Mouse (Mus musculus): ENCODE measurements around the gene Pnp2. TPM values are rescaled to one million over a fixed set of nuclear protein-coding genes. Genes with fewer than 3 reads are reported as not detected.
"Not testable (repeated sequence)": the region's sequence is repeated elsewhere in the genome, so short reads cannot be mapped to it uniquely, and the experiment has no call there.

Gene Pnp2
- 10.6 and 11.0 TPM in 2 replicates for polyA plus RNA-seq (2015; fragmentation: Nextera tagmentation; extraction: Ambion mirVana)

- not testable (repeated sequence) for H3K27me3 ChIP-seq (ENCODE audit: control insufficient read depth, insufficient read depth, low read depth, low read length); H3K36me3 ChIP-seq (ENCODE audit: control insufficient read depth, insufficient read depth); H3K9me3 ChIP-seq (replicated peaks; ENCODE audit: control insufficient read depth, low read length)
- H3K4me3 ChIP-seq (ENCODE audit: low read depth, low read length): peak within 1 kb of the TSS; percentile 60
- ATAC-seq (ENCODE audit: low read depth): peak; percentile 82
- peak within 1 kb of the TSS; percentile 64 for H3K9ac ChIP-seq (ENCODE audit: low read depth, low read length)
- H3K4me2 ChIP-seq (ENCODE audit: low read depth, low read length): peak within 1 kb of the TSS; percentile 69
- peaks cover 26% of the 10 kb centered on the region for H3K4me1 ChIP-seq (ENCODE audit: control insufficient read depth, low read depth, low read length)
- peak within 1 kb of the TSS; percentile 87 for H3K27ac ChIP-seq (ENCODE audit: low read length)
- 9% methylated on average over 19 of the region's 19 CpGs for WGBS (ENCODE audit: insufficient replicate concordance)
These were observed at the start of gene Pnp2 for GRCm38 (mm10) chr14:50955942-50956508. Gene Pnp2, plus strand, starts transcription at chr14:50955992.

DNA sequence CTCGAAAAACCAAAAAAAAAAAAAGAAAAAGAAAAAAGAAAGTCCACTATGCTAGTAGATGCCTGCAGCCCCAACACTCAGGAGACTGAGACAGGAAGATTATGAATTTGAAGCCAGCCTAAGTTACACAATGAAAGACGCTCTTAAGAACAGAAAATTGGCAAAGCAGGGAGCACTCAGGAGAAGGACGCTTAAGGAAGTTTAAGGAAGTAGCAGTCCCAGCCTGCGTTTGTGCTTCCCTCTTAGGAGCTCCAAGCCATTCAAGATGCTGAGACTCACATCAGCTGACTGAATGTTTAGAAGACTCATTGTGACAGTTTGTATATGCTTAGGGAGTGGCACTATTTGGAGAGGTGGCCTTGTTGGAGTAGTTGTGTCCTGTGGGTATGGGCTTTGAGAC is 47.7 kb upstream of the Pnp2 start:
- no peak for ATAC-seq (ENCODE audit: low read depth)
- H3K4me2 ChIP-seq (ENCODE audit: low read depth, low read length): no peak overlapping the region
- H3K9ac ChIP-seq (ENCODE audit: low read depth, low read length): no peak overlapping the region
- H3K4me1 ChIP-seq (ENCODE audit: control insufficient read depth, low read depth, low read length): peaks cover 4% of the 10 kb centered on the region; the same call in 1 of the 2 replicates
- H3K36me3 ChIP-seq (ENCODE audit: control insufficient read depth, insufficient read depth): no peaks in the 10 kb centered on the region
- no peaks in the 10 kb centered on the region for H3K9me3 ChIP-seq (replicated peaks; ENCODE audit: control insufficient read depth, low read length)
- WGBS (ENCODE audit: insufficient replicate concordance): 49% methylated on average over 4 of the region's 4 CpGs
- H3K27me3 ChIP-seq (ENCODE audit: control insufficient read depth, insufficient read depth, low read depth, low read length): no peaks in the 10 kb centered on the region
- H3K4me3 ChIP-seq (ENCODE audit: low read depth, low read length): no peak overlapping the region
- H3K27ac ChIP-seq (ENCODE audit: low read length): no peak overlapping the region

- no peaks in the 10 kb centered on the region for H3K27me3 ChIP-seq (ENCODE audit: control insufficient read depth, insufficient read depth, low read depth, low read length)
- H3K36me3 ChIP-seq (ENCODE audit: control insufficient read depth, insufficient read depth): no peaks in the 10 kb centered on the region; the same call in 1 of the 2 replicates
- H3K4me2 ChIP-seq (ENCODE audit: low read depth, low read length): no peak overlapping the region
- WGBS (ENCODE audit: insufficient replicate concordance): 50% methylated on average over 3 of the region's 3 CpGs
- no peaks in the 10 kb centered on the region for H3K4me1 ChIP-seq (ENCODE audit: control insufficient read depth, low read depth, low read length)
- no peak overlapping the region for H3K27ac ChIP-seq (ENCODE audit: low read length)
- no peak overlapping the region for H3K4me3 ChIP-seq (ENCODE audit: low read depth, low read length)
- H3K9ac ChIP-seq (ENCODE audit: low read depth, low read length): no peak overlapping the region
- ATAC-seq (ENCODE audit: low read depth): no peak
- H3K9me3 ChIP-seq (replicated peaks; ENCODE audit: control insufficient read depth, low read length): no peaks in the 10 kb centered on the region
These were observed 44.4 kb upstream of the Pnp2 start for GRCm38 (mm10) chr14:50911356-50911755.

GRCm38 (mm10) chr14:50923437-50923836 is 32.4 kb upstream of the Pnp2 start:
- Histone ChIP-seq H3K36me3 (ENCODE audit: control insufficient read depth, insufficient read depth) (peaks cover 23% of the 10 kb centered on the region), H3K4me2 (ENCODE audit: low read depth, low read length) (peak overlapping the region; percentile 94), H3K4me1 (ENCODE audit: control insufficient read depth, low read depth, low read length) (peaks cover 18% of the 10 kb centered on the region), H3K27ac (ENCODE audit: low read length) (peak overlapping the region; percentile 87; the same call in 1 of the 2 replicates), H3K4me3 (ENCODE audit: low read depth, low read length) (peak overlapping the region; percentile 78), H3K9ac (ENCODE audit: low read depth, low read length) (peak overlapping the region; percentile 77)
- not testable (repeated sequence) for H3K27me3 ChIP-seq (ENCODE audit: control insufficient read depth, insufficient read depth, low read depth, low read length); ATAC-seq (ENCODE audit: low read depth); H3K9me3 ChIP-seq (replicated peaks; ENCODE audit: control insufficient read depth, low read length)
- WGBS (ENCODE audit: insufficient replicate concordance): 83% methylated on average over 1 of the region's 1 CpGs

GRCm38 (mm10) chr14:50924281-50925064 is 31.3 kb upstream of the Pnp2 start, which contains the start of the genes Osgep and Apex1:
Gene Osgep, minus strand, starts transcription at chr14:50924893.
Gene Apex1, plus strand, starts transcription at chr14:50924968.
- Histone ChIP-seq H3K9ac (ENCODE audit: low read depth, low read length) (peak within 1 kb of the TSS; percentile 77), H3K4me3 (ENCODE audit: low read depth, low read length) (peak within 1 kb of the TSS; percentile 78), H3K4me2 (ENCODE audit: low read depth, low read length) (peak within 1 kb of the TSS; percentile 94), H3K36me3 (ENCODE audit: control insufficient read depth, insufficient read depth) (peaks cover 32% of the 10 kb centered on the region), H3K4me1 (ENCODE audit: control insufficient read depth, low read depth, low read length) (peaks cover 23% of the 10 kb centered on the region), H3K27ac (ENCODE audit: low read length) (peak within 1 kb of the TSS; percentile 87), H3K27me3 (ENCODE audit: control insufficient read depth, insufficient read depth, low read depth, low read length) (no peaks in the 10 kb centered on the region), H3K9me3 (replicated peaks; ENCODE audit: control insufficient read depth, low read length) (no peaks in the 10 kb centered on the region)
- under 1% methylated on average over 57 of the region's 57 CpGs for WGBS (ENCODE audit: insufficient replicate concordance)
- peak; percentile 92 for ATAC-seq (ENCODE audit: low read depth)

- Histone ChIP-seq H3K4me1 (ENCODE audit: control insufficient read depth, low read depth, low read length) (peaks cover 31% of the 10 kb centered on the region), H3K9me3 (replicated peaks; ENCODE audit: control insufficient read depth, low read length) (no peaks in the 10 kb centered on the region), H3K27ac (ENCODE audit: low read length) (peak overlapping the region; percentile 87), H3K27me3 (ENCODE audit: control insufficient read depth, insufficient read depth, low read depth, low read length) (no peaks in the 10 kb centered on the region), H3K4me3 (ENCODE audit: low read depth, low read length) (peak overlapping the region; percentile 78), H3K36me3 (ENCODE audit: control insufficient read depth, insufficient read depth) (peaks cover 32% of the 10 kb centered on the region), H3K9ac (ENCODE audit: low read depth, low read length) (peak overlapping the region; percentile 77), H3K4me2 (ENCODE audit: low read depth, low read length) (peak overlapping the region; percentile 94)
- ATAC-seq (ENCODE audit: low read depth): peak; percentile 54
- WGBS (ENCODE audit: insufficient replicate concordance): under 1% methylated on average over 38 of the region's 38 CpGs
These were observed 30.5 kb upstream of the Pnp2 start for GRCm38 (mm10) chr14:50925111-50925920.

DNA sequence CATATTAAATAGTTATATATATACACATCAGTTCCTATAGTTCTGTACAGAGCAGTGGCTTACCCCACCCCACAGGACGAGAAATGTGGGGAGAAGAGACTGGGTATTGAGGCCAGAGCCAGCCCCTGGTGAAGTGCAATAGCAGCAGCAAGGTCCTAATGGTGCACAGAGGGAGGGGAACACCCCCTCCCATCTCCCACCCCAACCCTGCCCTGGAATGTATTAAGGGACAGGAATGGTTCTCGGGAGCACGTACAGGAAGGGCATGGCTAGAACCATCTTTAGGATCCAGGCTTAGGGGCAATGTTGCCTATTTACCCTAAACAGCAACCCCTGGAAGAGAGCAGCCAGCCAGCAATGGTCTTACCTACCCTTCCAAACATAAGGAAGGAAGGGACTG is 28.4 kb upstream of the Pnp2 start:
- 78% methylated on average over 3 of the region's 3 CpGs for WGBS (ENCODE audit: insufficient replicate concordance)
- Histone ChIP-seq H3K27ac (ENCODE audit: low read length) (no peak overlapping the region), H3K9me3 (replicated peaks; ENCODE audit: control insufficient read depth, low read length) (no peaks in the 10 kb centered on the region), H3K36me3 (ENCODE audit: control insufficient read depth, insufficient read depth) (peaks cover 32% of the 10 kb centered on the region), H3K27me3 (ENCODE audit: control insufficient read depth, insufficient read depth, low read depth, low read length) (no peaks in the 10 kb centered on the region), H3K4me1 (ENCODE audit: control insufficient read depth, low read depth, low read length) (peaks cover 41% of the 10 kb centered on the region), H3K4me2 (ENCODE audit: low read depth, low read length) (no peak overlapping the region), H3K9ac (ENCODE audit: low read depth, low read length) (no peak overlapping the region), H3K4me3 (ENCODE audit: low read depth, low read length) (no peak overlapping the region)
- ATAC-seq (ENCODE audit: low read depth): no peak

GRCm38 (mm10) chr14:50929951-50930350 is 25.8 kb upstream of the Pnp2 start:
- peak overlapping the region; percentile 96 for H3K27ac ChIP-seq (ENCODE audit: low read length)
- peaks cover 32% of the 10 kb centered on the region for H3K36me3 ChIP-seq (ENCODE audit: control insufficient read depth, insufficient read depth)
- peak overlapping the region; percentile 85 for H3K4me2 ChIP-seq (ENCODE audit: low read depth, low read length)
- peak overlapping the region; percentile 97 for H3K9ac ChIP-seq (ENCODE audit: low read depth, low read length)
- H3K9me3 ChIP-seq (replicated peaks; ENCODE audit: control insufficient read depth, low read length): no peaks in the 10 kb centered on the region
- no peaks in the 10 kb centered on the region for H3K27me3 ChIP-seq (ENCODE audit: control insufficient read depth, insufficient read depth, low read depth, low read length)
- H3K4me3 ChIP-seq (ENCODE audit: low read depth, low read length): peak overlapping the region; percentile 95
- H3K4me1 ChIP-seq (ENCODE audit: control insufficient read depth, low read depth, low read length): peaks cover 34% of the 10 kb centered on the region
- WGBS (ENCODE audit: insufficient replicate concordance): 9% methylated on average over 10 of the region's 10 CpGs
- no peak for ATAC-seq (ENCODE audit: low read depth)

All from liver, embryonic 16.5 days (tissue).